Comparison of ENCODE assay signal across 20 mouse cellular contexts in the genomic region with DNA sequence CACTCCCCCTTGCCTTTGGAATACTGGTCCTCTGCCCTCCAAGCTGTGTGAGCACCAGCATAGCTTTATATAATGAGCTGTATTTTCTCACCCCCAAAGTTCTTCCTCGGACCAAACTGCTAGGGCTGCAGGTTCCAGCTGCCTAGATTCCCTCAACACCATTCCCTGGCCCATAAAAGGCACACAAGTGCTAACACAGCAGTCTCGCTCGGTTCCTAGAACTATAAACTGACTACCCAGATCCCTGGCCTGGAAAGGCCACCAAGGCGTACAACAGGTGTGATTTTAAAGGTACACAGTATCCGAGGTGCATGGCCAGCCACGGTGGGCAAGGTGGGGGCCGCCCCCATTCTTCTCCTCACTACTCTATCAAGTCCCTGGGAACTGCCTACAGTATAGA. TPM values are rescaled to one million over a fixed set of nuclear protein-coding genes. Genes with fewer than 3 reads are reported as not detected.
A peak's percentile ranks its signal among the peaks of the same experiment; 100 is the strongest.
DNase-seq lines count a peak whose midpoint lies in the region; ATAC-seq and TF ChIP-seq lines count a peak whose summit lies in the region.
"Had no signal": no experiment of that assay in that cellular context is flagged by ENCODE, and none has a peak within 500 bp of the region (broad histone marks: within the 10 kb centered on the region; RNA-seq: fewer than 3 reads in every experiment).

No protein-coding gene starts in this region.

- H3K36me3 ChIP-seq in hindbrain, embryonic 16.5 days (ENCODE audit: control insufficient read depth, insufficient read depth, low read length): no peaks in the 10 kb centered on the region
- H3K36me3 ChIP-seq in hindbrain, embryonic 12.5 days: no peaks in the 10 kb centered on the region
- no peaks in the 10 kb centered on the region for H3K36me3 ChIP-seq in heart, embryonic 11.5 days (ENCODE audit: control insufficient read depth, insufficient read depth, low read length)
- H3K36me3 ChIP-seq: embryonic facial prominence, embryonic 12.5 days; forebrain, embryonic 15.5 days had no signal

- H3K4me3 ChIP-seq in gastrocnemius, adult 2 months: no peak overlapping the region
- H3K4me3 ChIP-seq in hindbrain, embryonic 16.5 days (ENCODE audit: low read length): no peak overlapping the region
- no peak overlapping the region for H3K4me3 ChIP-seq in hindbrain, embryonic 12.5 days
- no peak overlapping the region for H3K4me3 ChIP-seq in heart, embryonic 11.5 days (ENCODE audit: low read depth, low read length)
- H3K4me3 ChIP-seq: embryonic facial prominence, embryonic 10.5 days; embryonic facial prominence, embryonic 12.5 days; forebrain, embryonic 13.5 days; forebrain, embryonic 15.5 days had no signal

- no peak overlapping the region for H3K4me2 ChIP-seq in hindbrain, embryonic 16.5 days (ENCODE audit: low read length)
- no peak overlapping the region for H3K4me2 ChIP-seq in hindbrain, embryonic 12.5 days (replicated peaks)
- no peak overlapping the region for H3K4me2 ChIP-seq in heart, embryonic 11.5 days
- H3K4me2 ChIP-seq: embryonic facial prominence, embryonic 12.5 days; forebrain, embryonic 13.5 days; forebrain, embryonic 15.5 days had no signal

- H3K9me3 ChIP-seq in hindbrain, embryonic 16.5 days (ENCODE audit: control insufficient read depth, low read length): no peaks in the 10 kb centered on the region
- H3K9me3 ChIP-seq in hindbrain, embryonic 12.5 days (replicated peaks): 0 out of 2 replicates have a peak, but pooled peaks cover 3% of the 10 kb centered on the region
- no peaks in the 10 kb centered on the region for H3K9me3 ChIP-seq in heart, embryonic 11.5 days (replicated peaks; ENCODE audit: control insufficient read depth, low read length)
- H3K9me3 ChIP-seq: embryonic facial prominence, embryonic 10.5 days; embryonic facial prominence, embryonic 12.5 days; forebrain, embryonic 13.5 days; forebrain, embryonic 15.5 days had no signal

- DNase-seq in gastrocnemius, adult 2 months: peak; percentile 69
- DNase-seq in gastrocnemius, postnatal 10 days: no peak
- peak; percentile 20 for DNase-seq in gastrocnemius, postnatal 14 days
- peak; percentile 35 for DNase-seq in gastrocnemius, postnatal 25 days
- no peak for DNase-seq in urinary bladder, postnatal 25 days (ENCODE audit: low spot score)
- DNase-seq: adrenal gland, adult 2 months; adrenal gland, postnatal 10 days; adrenal gland, postnatal 36 days; cerebellum, adult 11-12 months; cerebellum, adult 2 months; cerebellum, adult 9-10 months; cerebellum, postnatal 10 days; cerebellum, postnatal 25 days had no signal

- 93% methylated on average over 7 of the region's 7 CpGs for WGBS in hindbrain, embryonic 16.5 days
- WGBS in hindbrain, embryonic 12.5 days: 92% methylated on average over 7 of the region's 7 CpGs
- WGBS in heart, embryonic 11.5 days (ENCODE audit: insufficient replicate concordance): 78% methylated on average over 7 of the region's 7 CpGs

- H3K27me3 ChIP-seq in hindbrain, embryonic 16.5 days (replicated peaks; ENCODE audit: control insufficient read depth, insufficient read depth, low read length): peaks cover 6% of the 10 kb centered on the region
- peaks cover 13% of the 10 kb centered on the region for H3K27me3 ChIP-seq in hindbrain, embryonic 12.5 days
- no peaks in the 10 kb centered on the region for H3K27me3 ChIP-seq in heart, embryonic 11.5 days (ENCODE audit: control insufficient read depth, insufficient read depth, low read length)
- H3K27me3 ChIP-seq: embryonic facial prominence, embryonic 12.5 days had no signal

- TF ChIP-seq CTCF in gastrocnemius, adult 2 months (IDR thresholded peaks at IDR 0.05): no peak

- peak overlapping the region; percentile 88 for H3K27ac ChIP-seq in gastrocnemius, adult 2 months
- H3K27ac ChIP-seq in hindbrain, embryonic 16.5 days (ENCODE audit: low read depth, low read length): no peak overlapping the region
- no peak overlapping the region for H3K27ac ChIP-seq in hindbrain, embryonic 12.5 days
- no peak overlapping the region for H3K27ac ChIP-seq in heart, embryonic 11.5 days (ENCODE audit: low read depth, low read length)
- H3K27ac ChIP-seq: embryonic facial prominence, embryonic 10.5 days; embryonic facial prominence, embryonic 12.5 days; forebrain, embryonic 13.5 days; forebrain, embryonic 15.5 days had no signal

- H3K4me1 ChIP-seq in hindbrain, embryonic 16.5 days (ENCODE audit: control insufficient read depth, insufficient read depth, low read depth, low read length): peaks cover 11% of the 10 kb centered on the region
- peaks cover 28% of the 10 kb centered on the region for H3K4me1 ChIP-seq in hindbrain, embryonic 12.5 days
- no peaks in the 10 kb centered on the region for H3K4me1 ChIP-seq in heart, embryonic 11.5 days (ENCODE audit: control insufficient read depth, insufficient read depth, low read length)

- intact Hi-C loops in gastrocnemius, adult 2 months (cut with DNase I): loop anchor here (2.0 to 5.0 kb wide), 3 partner anchors 28 to 182 kb away; no protein-coding TSS in a partner anchor
- intact Hi-C loops in gastrocnemius, postnatal 14 days (cut with DNase I; ENCODE audit: low total_unique reads): loop anchor here (5.0 kb wide), 1 partner anchor 48 kb away; no protein-coding TSS in a partner anchor

- ATAC-seq in hindbrain, embryonic 16.5 days: 0 out of 2 replicates have a peak, but pooled peaks have one; percentile 30
- no peak for ATAC-seq in hindbrain, embryonic 12.5 days (ENCODE audit: low FRiP score)
- ATAC-seq in heart, embryonic 11.5 days (replicated peaks; ENCODE audit: insufficient number of reproducible peaks, low FRiP score, low TSS enrichment): no peak
- ATAC-seq: forebrain, embryonic 13.5 days; forebrain, embryonic 15.5 days had no signal

- no peak overlapping the region for H3K9ac ChIP-seq in hindbrain, embryonic 16.5 days (ENCODE audit: low read depth, low read length)
- H3K9ac ChIP-seq in hindbrain, embryonic 12.5 days: no peak overlapping the region
- no peak overlapping the region for H3K9ac ChIP-seq in heart, embryonic 11.5 days (ENCODE audit: low read depth, low read length)
- H3K9ac ChIP-seq: embryonic facial prominence, embryonic 12.5 days; forebrain, embryonic 13.5 days; forebrain, embryonic 15.5 days had no signal

RNA-seq across cellular contexts. Expression of a gene that starts 54.8 kb away (rescaled TPM):
- total RNA-seq in gastrocnemius, adult 2 months (2021): 1 to 10 TPM; 8.6 to 9.8 TPM
- total RNA-seq in gastrocnemius, postnatal 10 days (2021): 10 to 100 TPM; 12.1 to 14.3 TPM
- polyA plus RNA-seq in hindbrain, embryonic 16.5 days (2015; fragmentation: Nextera tagmentation; extraction: Ambion mirVana): 8.7 and 9.2 TPM in 2 replicates
- 12.0 and 12.4 TPM in 2 replicates for polyA plus RNA-seq in hindbrain, embryonic 12.5 days (2016; fragmentation: Nextera tagmentation; extraction: Ambion mirVana)
- 10 to 100 TPM; 10.5 to 12.0 TPM for total RNA-seq in gastrocnemius, postnatal 14 days (2021)
- 1 to 10 TPM; 8.3 to 8.5 TPM for total RNA-seq in gastrocnemius, postnatal 25 days (2021)
- 10.6 and 11.7 TPM in 2 replicates for polyA plus RNA-seq in heart, embryonic 11.5 days (2014; fragmentation: Nextera tagmentation; extraction: Ambion mirVana)

Comparison
In these comparisons a context has a peak if more than half of its experiments do, and no peak if none do; other contexts are left out.
1. DNase-seq: peak in gastrocnemius, adult 2 months (single experiment), gastrocnemius, postnatal 14 days (single experiment) and gastrocnemius, postnatal 25 days (single experiment); none in gastrocnemius, postnatal 10 days (single experiment) and urinary bladder, postnatal 25 days (single experiment).